Mouse (Mus musculus) stomach, embryonic 15.5 days (tissue): ENCODE measurements at regions not wholly inside any gene's neighbourhood (a gene's known extent, or its start where the extent isn't known, plus 50 kb on each side); places are given as distances from the start of the nearest gene placed in this dataset.

Experiments used
- ATAC-seq: fragments of 200-750 bp; cut with Nextera tagmentation; 2 replicates; pipeline ENCODE4 v1.8.0; 2017; ENCODE audit warnings: low read depth, moderate number of reproducible peaks, moderate TSS enrichment; ENCODE audit not compliant: insufficient read depth, low FRiP score
- H3K27ac ChIP-seq: fragments of 300-500 bp; sonication (generic); 2 replicates; pipeline ENCODE4 v1.5.1; 2015; ENCODE audit warnings: mild to moderate bottlenecking, inconsistent platforms
- H3K27me3 ChIP-seq: fragments of 300-500 bp; sonication (generic); replicated peaks from 2 replicates; pipeline ENCODE4 v1.6.1; 2015; ENCODE audit warnings: inconsistent platforms
- H3K36me3 ChIP-seq: fragments of 300-500 bp; sonication (generic); 2 replicates; pipeline ENCODE4 v1.6.1; 2015; ENCODE audit warnings: inconsistent platforms
- H3K4me1 ChIP-seq: fragments of 300-500 bp; sonication (generic); 2 replicates; pipeline ENCODE4 v1.6.1; 2015; ENCODE audit warnings: inconsistent platforms
- H3K4me2 ChIP-seq: fragments of 300-500 bp; sonication (generic); 2 replicates; pipeline ENCODE4 v1.6.1; 2015; ENCODE audit warnings: mild to moderate bottlenecking, inconsistent platforms
- H3K4me3 ChIP-seq: fragments of 300-500 bp; sonication (generic); replicated peaks from 2 replicates; pipeline ENCODE4 v1.5.1; 2015; ENCODE audit warnings: inconsistent platforms
- H3K9ac ChIP-seq: fragments of 300-500 bp; sonication (generic); 2 replicates; pipeline ENCODE4 v1.6.1; 2015; ENCODE audit warnings: inconsistent platforms
- H3K9me3 ChIP-seq: fragments of 300-500 bp; sonication (generic); 2 replicates; pipeline ENCODE4 v1.6.1; 2016; ENCODE audit warnings: inconsistent platforms
- WGBS: fragments of 180-500 bp; shearing (Covaris S2); methylation state at CpG from one replicate; pipeline ENCODE4 v1.1.7; 2015; 5-methylcytosine and 5-hydroxymethylcytosine counted together

DNA sequence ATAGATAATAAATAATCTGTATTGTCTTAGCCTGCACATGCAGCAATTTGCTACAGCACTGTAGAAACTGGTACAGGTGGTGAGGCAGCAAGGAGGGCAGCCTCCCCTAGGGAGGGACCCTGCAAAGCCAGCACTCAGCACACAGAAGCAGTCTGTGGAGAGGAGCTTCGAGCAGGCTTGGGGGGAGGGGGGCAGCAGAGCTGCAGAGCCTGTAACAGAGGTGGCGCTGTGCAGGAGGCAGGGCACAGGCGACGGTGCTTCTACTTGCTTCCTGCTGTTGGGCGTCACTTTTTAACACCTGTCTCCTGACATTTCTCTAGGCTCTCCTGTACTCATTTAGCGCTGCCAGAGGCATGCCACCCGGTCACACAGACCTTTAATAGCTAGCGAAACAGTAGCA lies 404.6 kb upstream of the Gm6657 start:
- Histone ChIP-seq H3K36me3 (no peaks in the 10 kb centered on the region), H3K27me3 (no peaks in the 10 kb centered on the region), H3K9ac (no peak overlapping the region), H3K9me3 (no peaks in the 10 kb centered on the region), H3K27ac (no peak overlapping the region), H3K4me2 (peak overlapping the region; percentile 45), H3K4me3 (peak overlapping the region; percentile 13; the same call in 1 of the 2 replicates), H3K4me1 (no peaks in the 10 kb centered on the region)
- WGBS = 9% methylated on average over 8 of the region's 8 CpGs
- ATAC-seq = no peak; the same call in 1 of the 2 replicates

DNA sequence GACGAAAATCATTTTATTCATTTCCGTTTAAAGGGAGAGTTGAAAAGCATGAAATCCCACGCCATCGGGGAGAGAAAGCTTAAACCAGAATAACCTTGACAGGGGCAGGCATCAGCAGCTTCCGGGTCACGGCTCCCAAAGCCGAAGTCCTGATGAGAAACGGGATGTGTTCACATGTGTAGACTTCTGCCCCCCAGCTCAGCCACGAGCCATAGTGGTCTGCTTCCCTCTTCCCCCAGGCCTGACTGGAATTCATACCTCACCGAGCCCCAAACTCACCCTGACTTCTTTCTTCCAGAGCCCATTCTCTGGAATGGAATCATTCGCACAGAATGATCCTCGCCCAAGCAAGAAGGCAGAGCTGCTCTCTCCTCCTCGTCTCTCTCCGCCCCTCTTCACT lies 404.2 kb upstream of the Gm6657 start:
- Histone ChIP-seq H3K27me3 (no peaks in the 10 kb centered on the region), H3K9me3 (no peaks in the 10 kb centered on the region), H3K27ac (no peak overlapping the region), H3K4me2 (peak overlapping the region; percentile 45), H3K4me1 (no peaks in the 10 kb centered on the region), H3K4me3 (peak overlapping the region; percentile 13; the same call in 1 of the 2 replicates), H3K9ac (no peak overlapping the region), H3K36me3 (no peaks in the 10 kb centered on the region)
- no peak for ATAC-seq
- 28% methylated on average over 14 of the region's 14 CpGs for WGBS

DNA sequence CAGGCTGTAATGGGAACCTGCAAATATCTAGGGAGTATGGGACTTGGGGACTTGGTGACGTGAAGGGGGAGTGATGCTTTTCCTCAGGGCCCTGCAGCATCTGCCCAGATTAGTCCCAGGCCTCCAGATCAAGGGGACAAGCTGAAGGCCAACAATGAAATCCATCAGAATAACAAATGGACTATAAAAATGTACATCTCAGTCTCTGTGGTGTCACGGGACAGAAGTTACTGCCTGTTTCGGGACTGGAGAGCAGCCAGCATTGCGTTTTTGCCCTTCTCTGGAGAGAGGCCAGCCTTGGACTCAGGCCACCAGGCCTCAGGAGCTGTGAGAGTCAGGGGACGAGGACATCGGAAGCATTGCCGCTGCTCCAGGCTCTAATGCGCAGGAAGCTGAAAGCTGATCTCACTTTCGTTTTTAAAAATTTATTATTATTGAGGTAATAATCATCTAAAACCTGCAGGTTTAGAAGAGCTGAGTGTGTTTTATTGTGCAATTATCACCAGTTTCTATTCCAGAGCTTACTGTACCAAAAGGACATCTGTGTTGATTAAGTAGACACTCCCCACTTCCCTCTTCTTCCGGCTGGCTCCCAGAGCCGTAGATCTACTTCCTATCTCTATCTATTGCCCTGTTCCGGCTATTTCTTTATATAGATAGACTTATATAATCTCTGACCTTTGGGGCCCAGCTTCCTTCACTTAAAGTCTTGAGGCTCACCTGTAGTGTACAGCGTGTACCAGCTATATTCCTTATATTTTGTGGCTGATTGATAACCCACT lies 403.0 kb upstream of the Gm6657 start:
- ATAC-seq = no peak
- 58% methylated on average over 13 of the region's 13 CpGs for WGBS
- Histone ChIP-seq H3K27me3 (no peaks in the 10 kb centered on the region), H3K4me3 (no peak overlapping the region), H3K4me2 (no peak overlapping the region), H3K9ac (no peak overlapping the region), H3K36me3 (no peaks in the 10 kb centered on the region), H3K4me1 (no peaks in the 10 kb centered on the region), H3K9me3 (no peaks in the 10 kb centered on the region), H3K27ac (no peak overlapping the region)

DNA sequence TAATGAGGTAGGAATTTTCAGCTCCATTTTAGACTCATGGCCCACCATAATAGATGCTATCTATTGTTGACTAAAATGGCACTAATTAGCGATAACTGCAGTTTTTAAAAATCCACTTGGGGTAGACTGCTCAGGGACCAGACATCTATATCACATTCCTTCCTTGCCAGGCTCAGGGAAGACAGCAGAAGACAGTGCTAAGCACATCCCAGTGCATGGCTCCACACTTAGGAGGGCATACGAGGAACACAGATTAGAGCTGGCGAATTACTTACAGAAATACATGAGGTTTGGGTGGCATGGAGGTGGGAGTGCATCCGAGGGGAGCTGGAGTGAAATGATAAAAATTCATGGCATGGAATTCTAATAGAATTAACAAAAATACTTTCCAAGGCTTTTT lies 395.5 kb upstream of the Gm6657 start:
- Histone ChIP-seq H3K9ac (no peak overlapping the region), H3K9me3 (no peaks in the 10 kb centered on the region), H3K4me3 (no peak overlapping the region), H3K27me3 (no peaks in the 10 kb centered on the region), H3K27ac (no peak overlapping the region), H3K36me3 (no peaks in the 10 kb centered on the region), H3K4me1 (no peaks in the 10 kb centered on the region), H3K4me2 (no peak overlapping the region)
- WGBS = 76% methylated on average over 4 of the region's 4 CpGs
- ATAC-seq = no peak

DNA sequence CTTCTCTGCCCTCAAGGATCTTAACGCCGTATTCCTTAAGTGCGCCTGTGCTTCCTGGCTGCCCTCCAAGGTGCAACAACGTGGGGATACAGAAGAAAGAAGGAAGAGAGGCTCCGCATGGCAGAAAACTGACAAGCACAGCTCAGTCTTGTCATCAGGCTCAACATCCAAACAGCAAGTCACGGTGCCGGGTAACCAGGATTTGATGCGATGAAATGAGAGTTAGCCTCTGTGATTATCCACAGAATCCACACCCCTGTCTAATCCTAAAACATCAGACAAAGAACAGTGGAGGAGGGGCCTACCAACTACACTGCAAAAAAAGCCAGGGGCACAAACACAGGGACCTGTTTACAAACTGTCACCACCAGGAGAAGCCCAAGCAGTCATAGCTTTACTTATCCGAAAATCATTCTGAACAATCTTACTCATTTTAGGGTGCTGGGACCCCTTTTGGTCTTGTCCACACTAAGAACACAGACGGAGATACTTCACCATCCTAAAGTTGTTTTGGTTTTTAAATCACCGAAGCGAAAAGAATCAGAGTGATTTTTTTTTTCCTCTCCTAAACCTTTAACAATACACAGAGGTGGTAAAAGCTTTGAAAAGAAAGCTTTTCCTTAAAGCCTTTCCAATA lies 394.8 kb upstream of the Gm6657 start:
- H3K9me3 ChIP-seq = no peaks in the 10 kb centered on the region
- no peak overlapping the region for H3K4me3 ChIP-seq
- no peaks in the 10 kb centered on the region for H3K4me1 ChIP-seq
- no peak overlapping the region for H3K9ac ChIP-seq
- 49% methylated on average over 12 of the region's 12 CpGs for WGBS
- H3K36me3 ChIP-seq = no peaks in the 10 kb centered on the region
- no peak overlapping the region for H3K27ac ChIP-seq
- ATAC-seq = no peak
- no peak overlapping the region for H3K4me2 ChIP-seq
- H3K27me3 ChIP-seq = no peaks in the 10 kb centered on the region

DNA sequence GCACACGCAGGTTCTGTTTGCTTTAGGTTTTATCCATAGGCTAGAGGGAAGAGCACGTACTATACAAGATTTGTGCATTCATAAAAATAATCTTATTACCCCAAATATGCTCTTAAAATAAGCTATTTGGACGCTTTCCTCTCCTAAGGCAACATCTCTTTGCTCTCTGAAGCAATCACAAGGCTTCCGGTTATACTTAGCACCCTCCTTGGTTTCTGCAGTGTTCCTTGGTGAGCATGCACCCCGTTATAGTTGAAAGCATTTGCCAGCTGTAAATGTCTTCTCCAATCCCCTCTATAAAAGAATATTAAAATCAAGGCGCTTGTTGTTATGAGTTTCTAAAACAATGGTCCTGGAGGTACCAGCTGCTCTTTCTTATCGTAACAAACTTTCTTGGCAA lies 386.4 kb upstream of the Gm6657 start:
- H3K4me1 ChIP-seq = no peaks in the 10 kb centered on the region
- H3K27me3 ChIP-seq = no peaks in the 10 kb centered on the region
- H3K27ac ChIP-seq = no peak overlapping the region
- H3K9ac ChIP-seq = no peak overlapping the region
- H3K36me3 ChIP-seq = no peaks in the 10 kb centered on the region
- 81% methylated on average over 7 of the region's 7 CpGs for WGBS
- no peak overlapping the region for H3K4me2 ChIP-seq
- H3K4me3 ChIP-seq = no peak overlapping the region
- no peaks in the 10 kb centered on the region for H3K9me3 ChIP-seq
- no peak for ATAC-seq

DNA sequence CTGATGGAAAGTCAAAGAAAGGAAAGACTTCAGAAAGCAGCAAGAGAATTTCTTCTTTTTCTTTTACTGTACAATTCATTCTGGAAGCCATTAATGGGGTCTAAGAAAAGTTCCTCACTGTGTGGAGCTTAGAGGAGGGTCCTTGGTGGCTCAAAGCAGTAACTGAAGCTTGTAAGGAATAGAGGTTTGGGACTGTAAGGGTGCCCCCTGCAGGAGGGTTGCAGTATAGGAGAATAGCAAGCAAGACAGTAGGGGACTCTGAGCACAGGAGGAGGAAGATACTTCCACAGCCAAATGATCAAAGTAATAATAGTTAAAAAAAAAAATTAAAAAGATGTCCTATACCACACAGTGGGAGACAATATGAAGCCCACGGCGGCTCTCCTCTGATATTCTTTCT lies 382.8 kb upstream of the Gm6657 start:
- Histone ChIP-seq H3K9me3 (no peaks in the 10 kb centered on the region), H3K36me3 (no peaks in the 10 kb centered on the region), H3K4me1 (no peaks in the 10 kb centered on the region), H3K27ac (no peak overlapping the region), H3K27me3 (no peaks in the 10 kb centered on the region), H3K9ac (no peak overlapping the region), H3K4me3 (no peak overlapping the region), H3K4me2 (no peak overlapping the region)
- WGBS = 59% methylated on average over 2 of the region's 2 CpGs
- ATAC-seq = no peak

DNA sequence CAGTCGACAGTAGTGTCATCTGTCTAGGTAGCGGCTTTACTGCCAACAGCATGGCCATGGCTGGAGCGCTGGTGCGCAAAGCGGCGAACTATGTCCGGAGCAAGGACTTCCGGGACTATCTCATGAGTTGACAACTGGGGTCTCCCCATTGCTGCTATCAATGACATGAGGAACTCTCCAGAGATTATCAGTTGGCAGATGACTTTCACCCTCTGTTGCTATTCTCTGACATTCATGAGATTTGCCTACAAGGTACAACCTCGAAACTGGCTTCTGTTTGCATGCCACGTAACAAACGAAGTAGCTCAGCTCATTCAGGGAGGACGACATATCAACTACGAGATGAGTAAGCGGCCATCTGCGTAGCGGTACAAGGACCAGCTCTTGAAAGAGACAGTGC lies 374.6 kb upstream of the Gm6657 start:
- WGBS = 93% methylated on average over 16 of the region's 16 CpGs
- H3K4me1 ChIP-seq = no peaks in the 10 kb centered on the region
- no peak overlapping the region for H3K4me3 ChIP-seq
- no peak overlapping the region for H3K27ac ChIP-seq
- H3K36me3 ChIP-seq = no peaks in the 10 kb centered on the region
- H3K27me3 ChIP-seq = no peaks in the 10 kb centered on the region
- H3K9me3 ChIP-seq = no peaks in the 10 kb centered on the region
- no peak overlapping the region for H3K9ac ChIP-seq
- no peak overlapping the region for H3K4me2 ChIP-seq
- ATAC-seq = no peak

DNA sequence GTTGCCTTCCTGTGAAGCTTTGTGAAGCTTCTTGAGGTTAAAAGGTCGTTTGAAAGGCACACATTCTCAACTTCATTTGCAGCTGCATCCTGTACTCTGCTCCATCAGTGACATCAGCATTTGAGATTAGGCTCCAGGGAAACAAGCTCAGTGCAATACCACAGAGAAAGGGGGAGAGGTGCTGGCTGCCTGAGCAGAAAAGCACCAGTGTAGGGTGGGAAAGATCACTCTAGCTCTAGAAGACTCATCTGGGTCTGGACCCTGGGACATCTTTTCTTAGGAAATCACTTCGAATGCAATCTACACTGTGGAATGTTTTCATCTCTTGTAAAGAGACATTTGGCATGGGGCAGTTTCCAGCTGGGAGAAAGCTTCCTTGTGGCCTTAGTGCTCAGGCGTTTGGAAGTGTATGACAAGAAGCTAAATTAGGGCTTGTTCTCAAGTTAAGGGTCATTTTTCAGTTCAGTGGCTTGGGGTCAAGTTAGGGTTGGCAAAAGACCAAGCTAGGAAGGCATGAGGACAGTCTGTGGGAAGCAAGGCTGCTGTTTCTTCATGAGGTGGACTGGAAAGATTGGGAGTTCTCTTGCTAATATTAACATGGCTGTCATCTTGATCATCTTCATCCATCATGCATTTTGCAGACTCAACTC lies 370.5 kb upstream of the Gm6657 start:
- Histone ChIP-seq H3K36me3 (no peaks in the 10 kb centered on the region), H3K4me3 (no peak overlapping the region), H3K9ac (no peak overlapping the region), H3K27ac (no peak overlapping the region), H3K4me2 (no peak overlapping the region), H3K4me1 (no peaks in the 10 kb centered on the region), H3K27me3 (no peaks in the 10 kb centered on the region), H3K9me3 (no peaks in the 10 kb centered on the region)
- no peak for ATAC-seq
- WGBS = 27% methylated on average over 3 of the region's 3 CpGs

DNA sequence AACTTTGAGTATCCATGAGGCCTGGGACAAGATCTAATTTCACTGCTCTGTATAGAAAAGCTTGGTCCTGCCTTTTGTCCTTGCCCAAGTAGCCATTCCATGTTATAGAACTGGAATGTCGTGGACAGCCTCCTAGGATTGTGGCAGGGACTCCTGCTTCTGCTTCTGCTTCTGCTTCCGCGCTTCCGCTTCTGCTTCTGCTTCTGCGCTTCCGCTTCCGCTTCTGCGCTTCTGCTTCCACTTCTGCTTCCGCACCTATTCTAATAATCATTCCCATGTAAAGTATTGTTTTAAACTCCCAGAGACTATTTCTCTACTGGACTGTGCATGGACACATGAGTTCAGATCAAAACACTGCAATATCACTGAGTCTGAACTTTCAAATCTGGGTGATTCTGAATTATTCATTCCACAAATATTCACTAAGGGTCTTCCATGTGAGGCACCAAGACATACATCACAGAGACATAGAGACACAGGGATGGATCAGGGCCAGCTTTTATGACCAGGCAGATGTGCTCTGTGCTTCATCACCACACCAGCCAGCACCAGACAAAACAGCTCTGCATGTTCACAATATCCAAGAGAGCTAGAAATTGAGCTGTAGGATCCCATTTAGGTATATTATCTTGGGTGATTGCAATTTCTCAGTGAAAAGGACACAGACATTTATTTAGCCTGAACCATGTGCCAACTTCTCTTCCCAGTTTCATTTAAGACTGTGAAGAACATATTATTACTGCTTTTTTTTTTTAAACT lies 360.5 kb upstream of the Gm6657 start:
- Histone ChIP-seq H3K9ac (no peak overlapping the region), H3K36me3 (no peaks in the 10 kb centered on the region), H3K4me2 (no peak overlapping the region), H3K4me3 (no peak overlapping the region), H3K27me3 (no peaks in the 10 kb centered on the region), H3K9me3 (no peaks in the 10 kb centered on the region), H3K27ac (no peak overlapping the region), H3K4me1 (no peaks in the 10 kb centered on the region)
- ATAC-seq = no peak
- 91% methylated on average over 9 of the region's 9 CpGs for WGBS

DNA sequence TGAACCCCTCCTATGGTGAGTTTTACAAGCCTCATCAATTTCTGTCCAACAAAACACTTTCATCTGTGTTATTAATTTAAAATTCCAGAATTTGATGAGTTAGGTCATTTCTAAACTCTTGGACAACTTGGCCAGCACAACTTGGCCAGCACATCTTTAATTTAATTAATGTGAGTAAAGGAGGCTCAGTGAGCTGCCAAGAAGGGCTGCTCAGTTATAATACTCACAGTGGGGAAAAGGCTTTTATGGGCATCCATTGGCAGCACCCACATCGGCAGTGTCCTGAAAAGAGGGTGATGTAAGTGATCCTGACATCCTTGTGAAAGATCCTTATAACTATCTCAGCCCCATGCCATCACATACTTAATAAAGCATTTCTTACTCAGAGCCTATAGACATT lies 359.2 kb upstream of the Gm6657 start:
- no peak for ATAC-seq
- H3K4me3 ChIP-seq = no peak overlapping the region
- no peaks in the 10 kb centered on the region for H3K9me3 ChIP-seq
- H3K36me3 ChIP-seq = no peaks in the 10 kb centered on the region
- no peaks in the 10 kb centered on the region for H3K27me3 ChIP-seq
- no peak overlapping the region for H3K4me2 ChIP-seq
- H3K9ac ChIP-seq = no peak overlapping the region
- 77% methylated on average over 1 of the region's 1 CpGs for WGBS
- no peak overlapping the region for H3K27ac ChIP-seq
- no peaks in the 10 kb centered on the region for H3K4me1 ChIP-seq

DNA sequence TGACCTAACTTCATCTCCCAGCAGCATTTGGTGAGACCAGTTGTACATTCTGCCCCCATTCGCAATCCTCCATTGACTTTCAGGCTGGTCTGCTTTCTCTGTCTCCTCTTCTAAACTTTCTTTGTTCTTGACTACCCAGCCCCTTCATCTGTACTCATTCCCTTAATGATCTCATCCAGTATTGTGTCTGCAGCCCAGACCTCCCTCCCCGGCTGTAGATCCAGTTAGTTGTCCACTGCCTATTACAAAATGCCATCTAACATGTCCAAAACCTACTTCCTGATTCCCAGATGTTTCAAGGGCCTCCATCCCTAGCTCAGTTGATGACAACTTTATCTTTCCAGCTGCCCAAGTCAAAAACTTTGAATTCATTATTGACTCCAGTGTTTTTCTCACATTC lies 357.8 kb upstream of the Gm6657 start:
- Histone ChIP-seq H3K27me3 (no peaks in the 10 kb centered on the region), H3K4me1 (no peaks in the 10 kb centered on the region), H3K4me2 (no peak overlapping the region), H3K36me3 (no peaks in the 10 kb centered on the region), H3K4me3 (no peak overlapping the region), H3K9ac (no peak overlapping the region), H3K9me3 (no peaks in the 10 kb centered on the region), H3K27ac (no peak overlapping the region)
- no peak for ATAC-seq
- WGBS = 74% methylated on average over 2 of the region's 2 CpGs
